Mouse (Mus musculus) olfactory bulb, adult 2 months (tissue): ENCODE results near the gene Tmem82. TPM values are rescaled to one million over a fixed set of nuclear protein-coding genes. Genes with fewer than 3 reads are reported as not detected.

ENCODE experiments used
- H3K27ac ChIP-seq: fragments of 200-500 bp; 2 replicates; pipeline ENCODE4 v1.5.1; 2012; ENCODE audit warnings: low read depth, low read length; ENCODE audit not compliant: insufficient read depth
- H3K4me1 ChIP-seq: fragments of 200-500 bp; 2 replicates; pipeline ENCODE4 v1.6.1; 2012; ENCODE audit warnings: low read length; ENCODE audit not compliant: control insufficient read depth, insufficient read depth
- H3K4me3 ChIP-seq: fragments of 200-500 bp; 2 replicates; pipeline ENCODE4 v1.5.1; 2012; ENCODE audit warnings: mild to moderate bottlenecking, low read depth, low read length, moderate library complexity; ENCODE audit not compliant: insufficient read depth
- CTCF ChIP-seq: fragments of 200-500 bp; IDR thresholded peaks from 2 replicates; pipeline ENCODE4 v1.5.1; 2012; ENCODE audit warnings: low read depth, mild to moderate bottlenecking, low read length, moderate library complexity; ENCODE audit not compliant: insufficient read depth
- POLR2A ChIP-seq: fragments of 200-500 bp; IDR thresholded peaks from 2 replicates; pipeline ENCODE4 v1.6.1; 2012; ENCODE audit warnings: mild to moderate bottlenecking, low read depth, low read length, moderate library complexity; ENCODE audit not compliant: insufficient read depth
- WGBS: fragments of 180-500 bp; shearing (Covaris S2); methylation state at CpG from one replicate; pipeline ENCODE4 v1.1.7; 2018; 5-methylcytosine and 5-hydroxymethylcytosine counted together
- polyA plus RNA-seq: library from polyadenylated mRNA; stranded (reverse); fragments of >200 nt; gene quantifications from 2 replicates; pipeline ENCODE4 v1.2.4, GENCODE M21; 2012; ENCODE audit warnings: low replicate concordance; ENCODE audit not compliant: missing spikeins, insufficient read depth, insufficient read length

The Tmem82 gene
- polyA plus RNA-seq, 1 experiment = not detected

- 97% methylated on average over 11 of the region's 11 CpGs for WGBS
- H3K4me1 ChIP-seq = no peaks in the 10 kb centered on the region
- H3K27ac ChIP-seq = no peak overlapping the region
- H3K4me3 ChIP-seq = no peak overlapping the region
- TF ChIP-seq CTCF (no peak), POLR2A (no peak)
Measured at GRCm38 (mm10) chr4:141630021-141630420, 11.6 kb upstream of the Tmem82 start.

DNA sequence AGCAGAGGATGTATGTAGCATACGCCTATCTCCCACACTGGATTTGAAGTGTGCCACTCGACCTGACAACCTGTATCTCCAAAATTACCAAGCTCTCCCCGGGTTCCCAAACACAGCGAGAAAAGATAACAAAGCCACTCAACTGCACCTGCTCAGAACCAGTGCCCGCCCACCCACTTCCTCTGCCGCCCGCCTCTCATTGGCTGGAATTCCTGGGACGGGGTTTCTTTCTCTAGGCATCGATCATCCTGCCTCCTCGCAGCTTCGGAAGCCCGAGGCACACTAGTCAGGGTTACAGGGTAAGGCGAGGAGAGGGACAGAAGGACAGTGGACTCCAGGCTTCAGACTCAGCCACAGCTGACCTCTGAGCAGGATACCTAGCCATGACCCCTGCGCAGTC lies 10.2 kb upstream of the Tmem82 start:
- Histone ChIP-seq H3K4me1 (peaks cover 3% of the 10 kb centered on the region; the same call in 1 of the 2 replicates), H3K4me3 (no peak overlapping the region), H3K27ac (no peak overlapping the region)
- TF ChIP-seq CTCF (no peak), POLR2A (no peak)
- whole genome bisulfite sequencing = 79% methylated on average over 14 of the region's 14 CpGs

DNA sequence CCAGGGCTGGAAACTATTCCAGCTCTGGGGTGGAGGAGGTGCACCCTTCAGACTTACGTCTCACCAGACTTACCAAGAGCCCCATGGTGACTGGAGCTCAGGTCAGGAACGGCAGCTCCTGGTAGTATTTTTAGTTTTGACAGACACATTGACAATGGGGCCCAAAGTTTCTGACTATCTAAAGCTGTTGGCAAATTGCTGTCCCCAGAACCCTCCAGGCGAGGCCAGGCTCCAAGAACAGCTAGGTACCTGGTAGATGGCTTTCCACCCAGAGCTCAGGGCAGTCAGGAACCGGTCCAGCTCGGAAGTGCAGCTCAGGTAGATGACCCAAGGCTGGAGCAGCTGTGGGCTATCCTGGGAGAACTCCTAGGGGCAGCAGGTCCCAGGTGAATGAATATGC lies 9.1 kb upstream of the Tmem82 start:
- Histone ChIP-seq H3K4me1 (peaks cover 6% of the 10 kb centered on the region; the same call in 1 of the 2 replicates), H3K4me3 (no peak overlapping the region), H3K27ac (no peak overlapping the region)
- 89% methylated on average over 5 of the region's 5 CpGs for WGBS
- no peak for TF ChIP-seq POLR2A
- no peak for TF ChIP-seq CTCF

DNA sequence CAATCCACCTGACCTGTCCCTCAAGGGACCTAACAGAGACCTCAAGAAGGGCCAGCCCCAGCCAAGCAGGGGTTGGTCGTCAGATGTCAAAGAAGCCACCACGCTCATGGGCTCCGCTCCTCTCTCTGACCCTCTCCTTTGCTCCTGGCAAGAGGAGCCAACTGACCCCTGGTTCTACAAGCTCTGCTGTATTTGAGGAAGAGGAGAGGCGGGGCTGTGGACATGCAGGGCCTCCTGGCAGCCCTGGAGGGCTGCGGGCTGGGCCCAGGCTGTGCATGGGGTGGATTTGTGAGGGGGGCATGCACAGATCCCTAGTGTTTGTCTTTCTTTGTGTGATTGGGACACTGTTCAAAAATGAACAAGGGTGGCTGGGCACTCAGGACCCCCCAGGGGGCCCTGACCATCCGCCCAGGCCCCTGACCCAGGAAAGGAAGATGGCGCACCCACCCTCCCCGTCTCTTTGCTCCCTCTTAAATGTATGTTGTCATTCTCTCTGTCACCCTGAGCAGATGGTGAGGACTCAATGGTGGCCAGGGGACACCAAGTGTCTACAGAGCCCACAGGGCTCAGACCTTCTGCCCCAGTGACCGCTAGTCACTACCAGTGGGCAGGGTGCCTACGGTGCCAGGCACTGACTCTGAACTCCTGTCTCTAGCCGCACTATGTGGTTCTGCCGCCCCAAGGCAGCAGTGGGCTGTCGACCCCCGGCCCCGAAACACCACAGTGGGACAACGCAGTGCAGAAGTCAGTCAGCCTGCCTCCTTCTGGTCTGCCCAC lies 7.5 kb upstream of the Tmem82 start:
- 93% methylated on average over 16 of the region's 16 CpGs for WGBS
- Histone ChIP-seq H3K27ac (no peak overlapping the region), H3K4me1 (peaks cover 6% of the 10 kb centered on the region; the same call in 1 of the 2 replicates), H3K4me3 (no peak overlapping the region)
- no peak for TF ChIP-seq POLR2A
- no peak for TF ChIP-seq CTCF

DNA sequence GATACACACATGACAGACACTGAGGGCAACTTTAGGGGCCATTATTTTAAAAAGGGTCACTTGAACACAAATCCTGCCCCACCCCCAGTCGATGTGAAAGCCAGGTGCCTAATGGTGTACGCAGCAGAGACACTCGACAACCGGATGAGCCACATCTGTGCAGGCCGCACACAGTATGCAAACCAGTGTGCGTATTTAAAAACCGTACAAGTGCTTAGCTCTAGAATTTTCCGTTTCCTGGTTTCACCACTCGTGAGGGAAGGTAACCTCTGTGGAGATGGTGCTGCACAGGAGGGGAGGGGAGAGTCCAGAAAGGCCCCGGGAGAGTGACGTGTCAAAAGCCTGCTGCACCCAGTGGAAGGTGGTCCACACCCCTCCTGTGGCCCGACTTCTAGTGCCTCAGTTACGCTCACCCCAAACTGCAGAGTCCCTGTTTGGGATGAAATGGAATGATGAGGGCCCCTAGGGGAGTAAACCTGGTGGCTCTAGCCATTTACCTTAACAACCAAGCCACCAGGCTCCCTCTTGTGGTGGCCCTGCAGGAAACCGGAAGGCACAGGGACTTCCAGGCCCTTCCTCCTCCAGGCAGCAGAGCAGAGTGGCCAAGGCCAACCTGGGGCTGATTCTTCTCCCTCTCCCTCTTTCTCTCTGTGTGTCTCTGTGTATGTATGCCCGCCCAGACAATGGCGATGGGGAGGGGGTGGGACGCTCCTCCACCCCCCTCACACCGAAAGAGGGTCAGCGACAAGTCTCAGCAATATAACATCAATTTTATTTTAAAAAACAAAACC lies 6.7 kb upstream of the Tmem82 start:
- no peak overlapping the region for H3K4me3 ChIP-seq
- 0 out of 2 replicates have a peak, but pooled peaks have one; percentile 24 for TF ChIP-seq CTCF
- no peak for TF ChIP-seq POLR2A
- 81% methylated on average over 19 of the region's 19 CpGs for WGBS
- H3K27ac ChIP-seq = no peak overlapping the region
- peaks cover 6% of the 10 kb centered on the region; the same call in 1 of the 2 replicates for H3K4me1 ChIP-seq

- H3K4me3 ChIP-seq = no peak overlapping the region
- no peak overlapping the region for H3K27ac ChIP-seq
- H3K4me1 ChIP-seq = peaks cover 6% of the 10 kb centered on the region; the same call in 1 of the 2 replicates
- WGBS = 91% methylated on average over 8 of the region's 8 CpGs
- TF ChIP-seq CTCF (no peak), POLR2A (no peak)
Measured at GRCm38 (mm10) chr4:141624134-141624533, 5.7 kb upstream of the Tmem82 start.

GRCm38 (mm10) chr4:141623666-141624065 lies 5.2 kb upstream of the Tmem82 start, which contains the start of gene Slc25a34:
Slc25a34 (minus strand) TSS chr4:141623821.
- H3K27ac ChIP-seq = no peak within 1 kb of the TSS
- TF ChIP-seq POLR2A = no peak
- no peak for TF ChIP-seq CTCF
- 38% methylated on average over 1 of the region's 1 CpGs for WGBS
- peaks cover 10% of the 10 kb centered on the region; the same call in 1 of the 2 replicates for H3K4me1 ChIP-seq
- H3K4me3 ChIP-seq = 0 out of 2 replicates have a peak within 1 kb of the TSS, but pooled peaks have one; percentile 3

GRCm38 (mm10) chr4:141623037-141623436 lies 4.6 kb upstream of the Tmem82 start:
- Histone ChIP-seq H3K27ac (no peak overlapping the region), H3K4me3 (0 out of 2 replicates have a peak overlapping the region, but pooled peaks have one; percentile 3), H3K4me1 (peaks cover 11% of the 10 kb centered on the region; the same call in 1 of the 2 replicates)
- no peak for TF ChIP-seq CTCF
- no peak for TF ChIP-seq POLR2A
- WGBS = 88% methylated on average over 11 of the region's 11 CpGs
